Mouse (Mus musculus): ENCODE data around the gene Traf2. TPM values are rescaled to one million over a fixed set of nuclear protein-coding genes. Genes with fewer than 3 reads are reported as not detected.

The Traf2 gene
- 10.6 and 10.7 TPM in 2 replicates for polyA plus RNA-seq (2015; fragmentation: Nextera tagmentation; extraction: Ambion mirVana)

- peak; percentile 100 for ATAC-seq
Measured at GRCm38 (mm10) chr2:25546811-25547491, at the start of gene Traf2. TSS of gene Traf2 (minus strand) at chr2:25546940.

GRCm38 (mm10) chr2:25591863-25592262, 45.1 kb upstream of the Traf2 start:
- Histone ChIP-seq H3K4me3 (ENCODE audit: low read depth, low read length) (no peak overlapping the region), H3K27ac (ENCODE audit: low read depth) (no peak overlapping the region), H3K4me2 (ENCODE audit: low read depth, low read length) (no peak overlapping the region), H3K36me3 (replicated peaks; ENCODE audit: insufficient read depth, low read length) (peaks cover 54% of the 10 kb centered on the region), H3K9me3 (ENCODE audit: low read length) (no peaks in the 10 kb centered on the region), H3K9ac (replicated peaks) (no peak overlapping the region), H3K27me3 (ENCODE audit: insufficient read depth, low read length) (no peaks in the 10 kb centered on the region), H3K4me1 (ENCODE audit: insufficient read depth) (no peaks in the 10 kb centered on the region)
- DNase-seq (no peak), ATAC-seq (peak; percentile 45; the same call in 1 of the 2 replicates)
- WGBS (ENCODE audit: insufficient replicate concordance): 72% methylated on average over 2 of the region's 2 CpGs
- TF ChIP-seq CTCF (IDR thresholded peaks at IDR 0.05; ENCODE audit: low read depth): peak; percentile 68
- TF ChIP-seq EP300 (IDR thresholded peaks at IDR 0.05; ENCODE audit: low read depth): no peak

More at GRCm38 (mm10) chr2:25546811-25547491, at the start of gene Traf2:
- DNase-seq: peak; percentile 98
- Histone ChIP-seq H3K4me1 (ENCODE audit: insufficient read depth) (peaks cover 24% of the 10 kb centered on the region), H3K4me2 (ENCODE audit: low read depth, low read length) (peak within 1 kb of the TSS; percentile 84), H3K36me3 (replicated peaks; ENCODE audit: insufficient read depth, low read length) (0 out of 2 replicates have a peak, but pooled peaks cover 2% of the 10 kb centered on the region), H3K9ac (replicated peaks) (peak within 1 kb of the TSS; percentile 75), H3K27me3 (ENCODE audit: insufficient read depth, low read length) (no peaks in the 10 kb centered on the region), H3K27ac (ENCODE audit: low read depth) (peak within 1 kb of the TSS; percentile 85), H3K4me3 (ENCODE audit: low read depth, low read length) (peak within 1 kb of the TSS; percentile 77), H3K9me3 (ENCODE audit: low read length) (no peaks in the 10 kb centered on the region)
- WGBS (ENCODE audit: insufficient replicate concordance): 3% methylated on average over 48 of the region's 48 CpGs
- TF ChIP-seq CTCF (IDR thresholded peaks at IDR 0.05; ENCODE audit: low read depth): no peak
- TF ChIP-seq EP300 (IDR thresholded peaks at IDR 0.05; ENCODE audit: low read depth): no peak; the same call in 1 of the 2 replicates

GRCm38 (mm10) chr2:25588227-25588907, 41.6 kb upstream of the Traf2 start:
- H3K27me3 ChIP-seq (ENCODE audit: insufficient read depth, low read length): no peaks in the 10 kb centered on the region
- no peak for TF ChIP-seq EP300 (IDR thresholded peaks at IDR 0.05; ENCODE audit: low read depth)
- no peak for TF ChIP-seq CTCF (IDR thresholded peaks at IDR 0.05; ENCODE audit: low read depth)
- no peaks in the 10 kb centered on the region for H3K4me1 ChIP-seq (ENCODE audit: insufficient read depth)
- H3K4me3 ChIP-seq (ENCODE audit: low read depth, low read length): no peak overlapping the region
- ATAC-seq (no peak), DNase-seq (no peak)
- H3K27ac ChIP-seq (ENCODE audit: low read depth): no peak overlapping the region
- 73% methylated on average over 8 of the region's 8 CpGs for WGBS (ENCODE audit: insufficient replicate concordance)
- H3K9me3 ChIP-seq (ENCODE audit: low read length): no peaks in the 10 kb centered on the region
- no peak overlapping the region for H3K4me2 ChIP-seq (ENCODE audit: low read depth, low read length)
- no peak overlapping the region for H3K9ac ChIP-seq (replicated peaks)
- peaks cover 52% of the 10 kb centered on the region for H3K36me3 ChIP-seq (replicated peaks; ENCODE audit: insufficient read depth, low read length)

GRCm38 (mm10) chr2:25587290-25587689, 40.5 kb upstream of the Traf2 start:
- no peak for ATAC-seq
- WGBS (ENCODE audit: insufficient replicate concordance): 81% methylated on average over 8 of the region's 8 CpGs
- peaks cover 46% of the 10 kb centered on the region for H3K36me3 ChIP-seq (replicated peaks; ENCODE audit: insufficient read depth, low read length)

GRCm38 (mm10) chr2:25585601-25586000, 38.9 kb upstream of the Traf2 start:
- TF ChIP-seq CTCF (IDR thresholded peaks at IDR 0.05; ENCODE audit: low read depth): no peak
- TF ChIP-seq EP300 (IDR thresholded peaks at IDR 0.05; ENCODE audit: low read depth): no peak
- Histone ChIP-seq H3K9ac (replicated peaks) (no peak overlapping the region), H3K36me3 (replicated peaks; ENCODE audit: insufficient read depth, low read length) (peaks cover 30% of the 10 kb centered on the region), H3K27ac (ENCODE audit: low read depth) (no peak overlapping the region), H3K4me1 (ENCODE audit: insufficient read depth) (peaks cover 11% of the 10 kb centered on the region), H3K27me3 (ENCODE audit: insufficient read depth, low read length) (peaks cover 5% of the 10 kb centered on the region), H3K4me2 (ENCODE audit: low read depth, low read length) (no peak overlapping the region), H3K9me3 (ENCODE audit: low read length) (no peaks in the 10 kb centered on the region), H3K4me3 (ENCODE audit: low read depth, low read length) (no peak overlapping the region)
- WGBS (ENCODE audit: insufficient replicate concordance): 77% methylated on average over 3 of the region's 3 CpGs
- no peak for DNase-seq
- ATAC-seq: no peak

More at GRCm38 (mm10) chr2:25587290-25587689, 40.5 kb upstream of the Traf2 start:
- no peaks in the 10 kb centered on the region for H3K27me3 ChIP-seq (ENCODE audit: insufficient read depth, low read length)
- no peaks in the 10 kb centered on the region for H3K4me1 ChIP-seq (ENCODE audit: insufficient read depth)
- no peak overlapping the region for H3K4me2 ChIP-seq (ENCODE audit: low read depth, low read length)
- TF ChIP-seq CTCF (IDR thresholded peaks at IDR 0.05; ENCODE audit: low read depth) (no peak), EP300 (IDR thresholded peaks at IDR 0.05; ENCODE audit: low read depth) (no peak)
- DNase-seq: no peak
- H3K9me3 ChIP-seq (ENCODE audit: low read length): no peaks in the 10 kb centered on the region
- no peak overlapping the region for H3K4me3 ChIP-seq (ENCODE audit: low read depth, low read length)
- H3K27ac ChIP-seq (ENCODE audit: low read depth): no peak overlapping the region
- H3K9ac ChIP-seq (replicated peaks): no peak overlapping the region

GRCm38 (mm10) chr2:25584856-25585255, 38.1 kb upstream of the Traf2 start:
- DNase-seq (no peak), ATAC-seq (no peak)
- Histone ChIP-seq H3K4me2 (ENCODE audit: low read depth, low read length) (no peak overlapping the region), H3K27ac (ENCODE audit: low read depth) (no peak overlapping the region), H3K27me3 (ENCODE audit: insufficient read depth, low read length) (peaks cover 13% of the 10 kb centered on the region), H3K9ac (replicated peaks) (no peak overlapping the region), H3K4me1 (ENCODE audit: insufficient read depth) (peaks cover 12% of the 10 kb centered on the region), H3K9me3 (ENCODE audit: low read length) (no peaks in the 10 kb centered on the region), H3K4me3 (ENCODE audit: low read depth, low read length) (no peak overlapping the region), H3K36me3 (replicated peaks; ENCODE audit: insufficient read depth, low read length) (peaks cover 30% of the 10 kb centered on the region)
- TF ChIP-seq EP300 (IDR thresholded peaks at IDR 0.05; ENCODE audit: low read depth) (no peak), CTCF (IDR thresholded peaks at IDR 0.05; ENCODE audit: low read depth) (no peak)
- WGBS (ENCODE audit: insufficient replicate concordance): 83% methylated on average over 4 of the region's 4 CpGs

Data from liver, postnatal 0 days (tissue).